Mouse (Mus musculus): ENCODE data around the gene A930004D18Rik. TPM values are rescaled to one million over a fixed set of nuclear protein-coding genes. Genes with fewer than 3 reads are reported as not detected.

Gene A930004D18Rik
- total RNA-seq, 2 experiments from 2014 or later, result not detected

Other genes with a start within 250 kb of the A930004D18Rik start
- not detected in 2 replicates for gene H2al2a, start 40.8 kb downstream of the A930004D18Rik start, total RNA-seq (2015; ENCODE audit: low replicate concordance)
- gene H2al2a, start 40.8 kb downstream of the A930004D18Rik start, total RNA-seq (2017; ENCODE audit: low replicate concordance), result not detected in 2 replicates
- gene Skida1, start 11.3 kb upstream of the A930004D18Rik start, total RNA-seq (2015; ENCODE audit: low replicate concordance), result not detected in 2 replicates
- gene Skida1, start 11.3 kb upstream of the A930004D18Rik start, total RNA-seq (2017; ENCODE audit: low replicate concordance), result not detected in 2 replicates
- 122 and 125 TPM in 2 replicates for gene Mllt10, start 17.5 kb upstream of the A930004D18Rik start, total RNA-seq (2015; ENCODE audit: low replicate concordance)
- gene Mllt10, start 17.5 kb upstream of the A930004D18Rik start, total RNA-seq (2017; ENCODE audit: low replicate concordance), result 77.9 and 98.0 TPM in 2 replicates